Mouse (Mus musculus) limb, embryonic 10.5 days (tissue): ENCODE results near the gene Tmem50a. TPM values are rescaled to one million over a fixed set of nuclear protein-coding genes. Genes with fewer than 3 reads are reported as not detected.
"Not testable (repeated sequence)": the region's sequence is repeated elsewhere in the genome, so short reads cannot be mapped to it uniquely, and the experiment has no call there.

Experiments
- DNase-seq: peaks from one replicate; pipeline ENCODE4 v3.0.0-alpha.2; 2017; ENCODE audit warnings: low spot score
- H3K27ac ChIP-seq: fragments of 300-500 bp; sonication (generic); 2 replicates; pipeline ENCODE4 v1.5.1; 2016; ENCODE audit warnings: mild to moderate bottlenecking
- H3K27me3 ChIP-seq: fragments of 300-500 bp; sonication (generic); 2 replicates; pipeline ENCODE4 v1.6.1; 2016; ENCODE audit warnings: low read depth, mild to moderate bottlenecking; ENCODE audit not compliant: poor library complexity, severe bottlenecking
- H3K36me3 ChIP-seq: fragments of 300-500 bp; sonication (generic); 2 replicates; pipeline ENCODE4 v1.6.1; 2016; ENCODE audit warnings: mild to moderate bottlenecking, moderate library complexity
- H3K4me1 ChIP-seq: fragments of 300-500 bp; sonication (generic); 2 replicates; pipeline ENCODE4 v1.6.1; 2016
- H3K4me3 ChIP-seq: fragments of 300-500 bp; sonication (generic); 2 replicates; pipeline ENCODE4 v1.5.1; 2016; ENCODE audit warnings: mild to moderate bottlenecking, moderate library complexity
- H3K9me3 ChIP-seq: fragments of 300-500 bp; sonication (generic); replicated peaks from 2 replicates; pipeline ENCODE4 v1.6.1; 2016; ENCODE audit warnings: mild to moderate bottlenecking
- WGBS: fragments of 180-500 bp; shearing (Covaris S2); methylation state at CpG from one replicate; pipeline ENCODE4 v1.1.7; 2016; 5-methylcytosine and 5-hydroxymethylcytosine counted together
- polyA plus RNA-seq: library from polyadenylated mRNA; unstranded; fragments of >200 nt; fragmentation: Nextera tagmentation; extraction: Ambion mirVana; gene quantifications from 2 replicates; pipeline ENCODE4 v1.2.1, GENCODE M21; 2016

Tmem50a gene
- polyA plus RNA-seq, 1 experiment from 2014 or later = 133 TPM

GRCm38 (mm10) chr4:134919733-134920540, 5.1 kb upstream of the Tmem50a start:
- Histone ChIP-seq H3K4me1 (peaks cover 23% of the 10 kb centered on the region), H3K4me3 (no peak overlapping the region), H3K27me3 (no peaks in the 10 kb centered on the region), H3K9me3 (no peaks in the 10 kb centered on the region), H3K36me3 (peaks cover 8% of the 10 kb centered on the region), H3K27ac (no peak overlapping the region)
- 40% methylated on average over 12 of the region's 12 CpGs for WGBS
- no peak for DNase-seq

- no peak overlapping the region for H3K27ac ChIP-seq
- 67% methylated on average over 7 of the region's 7 CpGs for WGBS
- no peaks in the 10 kb centered on the region for H3K9me3 ChIP-seq
- no peaks in the 10 kb centered on the region for H3K27me3 ChIP-seq
- peaks cover 29% of the 10 kb centered on the region for H3K4me1 ChIP-seq
- H3K36me3 ChIP-seq = no peaks in the 10 kb centered on the region
- DNase-seq = no peak
- H3K4me3 ChIP-seq = no peak overlapping the region
Observed at GRCm38 (mm10) chr4:134918381-134918780, 3.6 kb upstream of the Tmem50a start.

- no peak for DNase-seq
- H3K36me3 ChIP-seq = peaks cover 11% of the 10 kb centered on the region
- no peak overlapping the region for H3K4me3 ChIP-seq
- peaks cover 29% of the 10 kb centered on the region for H3K4me1 ChIP-seq
- 78% methylated on average over 3 of the region's 3 CpGs for WGBS
- no peaks in the 10 kb centered on the region for H3K9me3 ChIP-seq
- no peak overlapping the region for H3K27ac ChIP-seq
- no peaks in the 10 kb centered on the region for H3K27me3 ChIP-seq
Observed at GRCm38 (mm10) chr4:134917194-134917593, 2.4 kb upstream of the Tmem50a start.

GRCm38 (mm10) chr4:134915223-134916050, 613 bp upstream of the Tmem50a start:
- H3K27me3 ChIP-seq = no peaks in the 10 kb centered on the region
- no peaks in the 10 kb centered on the region for H3K9me3 ChIP-seq
- H3K4me3 ChIP-seq = peak overlapping the region; percentile 89
- no peak for DNase-seq
- H3K36me3 ChIP-seq = peaks cover 27% of the 10 kb centered on the region
- 65% methylated on average over 14 of the region's 14 CpGs for WGBS
- peaks cover 29% of the 10 kb centered on the region for H3K4me1 ChIP-seq
- H3K27ac ChIP-seq = peak overlapping the region; percentile 94

- 2% methylated on average over 43 of the region's 43 CpGs for WGBS
- Histone ChIP-seq H3K27me3 (no peaks in the 10 kb centered on the region), H3K4me3 (peak overlapping the region; percentile 89), H3K4me1 (peaks cover 25% of the 10 kb centered on the region), H3K27ac (peak overlapping the region; percentile 94), H3K9me3 (no peaks in the 10 kb centered on the region), H3K36me3 (peaks cover 36% of the 10 kb centered on the region)
- DNase-seq = no peak
Observed at GRCm38 (mm10) chr4:134914122-134914863, 531 bp downstream of the Tmem50a start.

GRCm38 (mm10) chr4:134913413-134913812, 1.4 kb downstream of the Tmem50a start:
- 35% methylated on average over 3 of the region's 3 CpGs for WGBS
- Histone ChIP-seq H3K9me3 (no peaks in the 10 kb centered on the region), H3K36me3 (peaks cover 45% of the 10 kb centered on the region), H3K4me3 (peak overlapping the region; percentile 89), H3K27ac (peak overlapping the region; percentile 27; the same call in 1 of the 2 replicates), H3K4me1 (peaks cover 23% of the 10 kb centered on the region), H3K27me3 (no peaks in the 10 kb centered on the region)
- DNase-seq = peak; percentile 75

- peaks cover 20% of the 10 kb centered on the region for H3K4me1 ChIP-seq
- H3K27me3 ChIP-seq, DNase-seq, H3K27ac ChIP-seq, H3K4me3 ChIP-seq, H3K9me3 ChIP-seq: not testable (repeated sequence)
- 97% methylated on average over 8 of the region's 8 CpGs for WGBS
- peaks cover 65% of the 10 kb centered on the region for H3K36me3 ChIP-seq
Observed at GRCm38 (mm10) chr4:134911406-134911805, 3.4 kb downstream of the Tmem50a start.

GRCm38 (mm10) chr4:134903046-134903445, 11.8 kb downstream of the Tmem50a start:
- Histone ChIP-seq H3K27me3 (no peaks in the 10 kb centered on the region), H3K9me3 (no peaks in the 10 kb centered on the region), H3K27ac (no peak overlapping the region), H3K4me3 (no peak overlapping the region), H3K4me1 (no peaks in the 10 kb centered on the region), H3K36me3 (peaks cover 100% of the 10 kb centered on the region)
- DNase-seq = no peak
- 84% methylated on average over 7 of the region's 7 CpGs for WGBS

- Histone ChIP-seq H3K4me3 (no peak overlapping the region), H3K9me3 (no peaks in the 10 kb centered on the region), H3K36me3 (peaks cover 99% of the 10 kb centered on the region), H3K27me3 (no peaks in the 10 kb centered on the region), H3K27ac (no peak overlapping the region), H3K4me1 (no peaks in the 10 kb centered on the region)
- 92% methylated on average over 8 of the region's 8 CpGs for WGBS
- DNase-seq = no peak
Observed at GRCm38 (mm10) chr4:134901126-134901525, 13.7 kb downstream of the Tmem50a start.

- Histone ChIP-seq H3K27me3 (no peaks in the 10 kb centered on the region), H3K4me3 (no peak overlapping the region), H3K9me3 (no peaks in the 10 kb centered on the region), H3K36me3 (peaks cover 79% of the 10 kb centered on the region), H3K27ac (no peak overlapping the region), H3K4me1 (no peaks in the 10 kb centered on the region)
- DNase-seq = no peak
- 94% methylated on average over 6 of the region's 6 CpGs for WGBS
Observed at GRCm38 (mm10) chr4:134897256-134897655, 17.6 kb downstream of the Tmem50a start.

GRCm38 (mm10) chr4:134892096-134892495, 22.7 kb downstream of the Tmem50a start:
- H3K27ac ChIP-seq = no peak overlapping the region
- WGBS = 81% methylated on average over 6 of the region's 6 CpGs
- H3K27me3 ChIP-seq = no peaks in the 10 kb centered on the region
- H3K9me3 ChIP-seq = no peaks in the 10 kb centered on the region
- H3K36me3 ChIP-seq = peaks cover 30% of the 10 kb centered on the region
- no peak overlapping the region for H3K4me3 ChIP-seq
- H3K4me1 ChIP-seq = peaks cover 11% of the 10 kb centered on the region
- no peak for DNase-seq

GRCm38 (mm10) chr4:134884364-134884763, 30.5 kb downstream of the Tmem50a start:
- DNase-seq = no peak
- H3K4me3 ChIP-seq = no peak overlapping the region
- 93% methylated on average over 4 of the region's 4 CpGs for WGBS

More at GRCm38 (mm10) chr4:134884364-134884763, 30.5 kb downstream of the Tmem50a start:
- no peaks in the 10 kb centered on the region for H3K9me3 ChIP-seq
- no peaks in the 10 kb centered on the region for H3K27me3 ChIP-seq
- H3K36me3 ChIP-seq = no peaks in the 10 kb centered on the region
- H3K27ac ChIP-seq = no peak overlapping the region
- H3K4me1 ChIP-seq = peaks cover 18% of the 10 kb centered on the region
